Mouse (Mus musculus) lung, postnatal 36 days (tissue): Measurements from ENCODE around the gene Nup50.

Source experiments
- DNase-seq: peaks from one replicate; pipeline ENCODE4 v3.0.0; 2022; ENCODE audit warnings: mixed read lengths

Gene Nup50

GRCm38 (mm10) chr15:84922884-84923507, at the start of gene Nup50:
Gene Nup50, plus strand, starts transcription at chr15:84923411.
- DNase-seq: peak; percentile 100

- no peak for DNase-seq
Observed at GRCm38 (mm10) chr15:84873867-84874266, 49.3 kb upstream of the Nup50 start.

- no peak for DNase-seq
Observed at GRCm38 (mm10) chr15:84877029-84877815, 46.0 kb upstream of the Nup50 start.

GRCm38 (mm10) chr15:84888066-84888465, 35.1 kb upstream of the Nup50 start:
- DNase-seq: no peak

- no peak for DNase-seq
Observed at GRCm38 (mm10) chr15:84891246-84891645, 32.0 kb upstream of the Nup50 start.

- DNase-seq: peak; percentile 78
Observed at GRCm38 (mm10) chr15:84891658-84892057, 31.6 kb upstream of the Nup50 start.

- DNase-seq: peak; percentile 26
Observed at GRCm38 (mm10) chr15:84896216-84896615, 27.0 kb upstream of the Nup50 start.

GRCm38 (mm10) chr15:84896664-84897063, 26.5 kb upstream of the Nup50 start:
- no peak for DNase-seq

GRCm38 (mm10) chr15:84898077-84898476, 25.1 kb upstream of the Nup50 start:
- peak; percentile 55 for DNase-seq

GRCm38 (mm10) chr15:84903843-84904385, 19.3 kb upstream of the Nup50 start:
- DNase-seq: no peak

GRCm38 (mm10) chr15:84913201-84913600, 10.0 kb upstream of the Nup50 start:
- DNase-seq: no peak

- DNase-seq: no peak
Observed at GRCm38 (mm10) chr15:84919938-84920337, 3.3 kb upstream of the Nup50 start, which contains the start of gene Gm29666. Gene Gm29666, minus strand, starts transcription at chr15:84920038.

- peak; percentile 22 for DNase-seq
Observed at GRCm38 (mm10) chr15:84923508-84924181, 434 bp downstream of the Nup50 start.

GRCm38 (mm10) chr15:84924781-84925315, 1.6 kb downstream of the Nup50 start:
- DNase-seq: peak; percentile 79

GRCm38 (mm10) chr15:84925495-84926018, 2.3 kb downstream of the Nup50 start:
- peak; percentile 22 for DNase-seq

- no peak for DNase-seq
Observed at GRCm38 (mm10) chr15:84932351-84932750, 9.1 kb downstream of the Nup50 start.

- DNase-seq: no peak
Observed at GRCm38 (mm10) chr15:84934901-84935300, 11.7 kb downstream of the Nup50 start.

- DNase-seq: peak; percentile 65
Observed at GRCm38 (mm10) chr15:84940102-84940501, 16.9 kb downstream of the Nup50 start.

GRCm38 (mm10) chr15:84942647-84943285, 19.6 kb downstream of the Nup50 start:
- DNase-seq: no peak

GRCm38 (mm10) chr15:84944319-84944718, 21.1 kb downstream of the Nup50 start:
- DNase-seq: no peak

- DNase-seq: no peak
Observed at GRCm38 (mm10) chr15:84948990-84949389, 25.8 kb downstream of the Nup50 start.

GRCm38 (mm10) chr15:84950053-84950452, 26.8 kb downstream of the Nup50 start:
- no peak for DNase-seq
